Mouse (Mus musculus) midbrain, embryonic 16.5 days (tissue): ENCODE results near the gene Yars. TPM values are rescaled to one million over a fixed set of nuclear protein-coding genes. Genes with fewer than 3 reads are reported as not detected.

ENCODE experiments used
- ATAC-seq: fragments of 200-750 bp; cut with Nextera tagmentation; 2 replicates; pipeline ENCODE4 v1.8.0; 2017; ENCODE audit warnings: moderate TSS enrichment
- H3K27ac ChIP-seq: fragments of 300-500 bp; sonication (generic); 2 replicates; pipeline ENCODE4 v1.5.1; 2014; ENCODE audit warnings: mild to moderate bottlenecking, low read length, mixed read lengths
- H3K27me3 ChIP-seq: fragments of 300-500 bp; sonication (generic); 2 replicates; pipeline ENCODE4 v1.6.1; 2014; ENCODE audit warnings: low read depth, low read length, mixed read lengths; ENCODE audit not compliant: control insufficient read depth, insufficient read depth
- H3K36me3 ChIP-seq: fragments of 300-500 bp; sonication (generic); 2 replicates; pipeline ENCODE4 v1.6.1; 2014; ENCODE audit warnings: mild to moderate bottlenecking, low read length, moderate library complexity, mixed read lengths; ENCODE audit not compliant: control insufficient read depth, insufficient read depth
- H3K4me1 ChIP-seq: fragments of 300-500 bp; sonication (generic); 2 replicates; pipeline ENCODE4 v1.6.1; 2014; ENCODE audit warnings: mild to moderate bottlenecking, low read length, mixed read lengths; ENCODE audit not compliant: control insufficient read depth, insufficient read depth
- H3K4me2 ChIP-seq: fragments of 300-500 bp; sonication (generic); 2 replicates; pipeline ENCODE4 v1.6.1; 2014; ENCODE audit warnings: mild to moderate bottlenecking, low read length, mixed read lengths
- H3K4me3 ChIP-seq: fragments of 300-500 bp; sonication (generic); 2 replicates; pipeline ENCODE4 v1.5.1; 2014; ENCODE audit warnings: low read depth, mild to moderate bottlenecking, low read length, moderate library complexity, mixed read lengths
- H3K9ac ChIP-seq: fragments of 300-500 bp; sonication (generic); 2 replicates; pipeline ENCODE4 v1.6.1; 2014; ENCODE audit warnings: low read depth, low read length, mixed read lengths
- H3K9me3 ChIP-seq: fragments of 300-500 bp; sonication (generic); replicated peaks from 2 replicates; pipeline ENCODE4 v1.6.1; 2014; ENCODE audit warnings: mild to moderate bottlenecking, low read length, mixed read lengths; ENCODE audit not compliant: control insufficient read depth, poor library complexity, severe bottlenecking
- WGBS: fragments of 180-500 bp; shearing (Covaris S2); extraction: QIAGEN DNeasy Blood & Tissue Kit; methylation state at CpG from one replicate; pipeline ENCODE4 v1.1.7; 2014; 5-methylcytosine and 5-hydroxymethylcytosine counted together
- polyA plus RNA-seq: library from polyadenylated mRNA; unstranded; fragments of >200 nt; fragmentation: Nextera tagmentation; extraction: Ambion mirVana; gene quantifications from 2 replicates; pipeline ENCODE4 v1.2.1, GENCODE M21; 2015

The Yars gene
- polyA plus RNA-seq, 1 experiment from 2014 or later: 111 TPM

- Histone ChIP-seq H3K36me3 (no peaks in the 10 kb centered on the region), H3K9me3 (no peaks in the 10 kb centered on the region), H3K27me3 (no peaks in the 10 kb centered on the region), H3K4me3 (no peak overlapping the region), H3K9ac (no peak overlapping the region), H3K4me2 (no peak overlapping the region), H3K27ac (no peak overlapping the region), H3K4me1 (no peaks in the 10 kb centered on the region)
- no peak for ATAC-seq
- 56% methylated on average over 1 of the region's 1 CpGs for WGBS
Observed at GRCm38 (mm10) chr4:129268698-129269097, 79.1 kb downstream of the Yars start.

Other genes starting within 250 kb of the Yars start
- 16.6 and 20.2 TPM in 2 replicates for gene Azin2, start 227.3 kb upstream of the Yars start, polyA plus RNA-seq
- 81.6 and 81.7 TPM in 2 replicates for gene Ak2, start 197.8 kb upstream of the Yars start, polyA plus RNA-seq
- gene Rnf19b, start 131.5 kb upstream of the Yars start, polyA plus RNA-seq: 31.4 and 37.5 TPM in 2 replicates
- gene Tmem54, start 84.2 kb upstream of the Yars start, polyA plus RNA-seq: not detected in 2 replicates
- gene Hpca, start 67.7 kb upstream of the Yars start, polyA plus RNA-seq: 85.5 and 130 TPM in 2 replicates
- gene Fndc5, start 52.8 kb upstream of the Yars start, polyA plus RNA-seq: 5.9 and 6.2 TPM in 2 replicates
- gene S100pbp, start within 50 bp of the Yars start, polyA plus RNA-seq: 27.0 and 28.0 TPM in 2 replicates
- 6.7 and 8.2 TPM in 2 replicates for gene C77080, start 71.6 kb downstream of the Yars start, polyA plus RNA-seq
- 0.63 and 0.85 TPM in 2 replicates for gene Sync, start 97.9 kb downstream of the Yars start, polyA plus RNA-seq
- gene Rbbp4, start 145.6 kb downstream of the Yars start, polyA plus RNA-seq: 267 and 295 TPM in 2 replicates
- 15.1 and 17.7 TPM in 2 replicates for gene Zbtb8os, start 145.9 kb downstream of the Yars start, polyA plus RNA-seq
- 23.2 and 23.4 TPM in 2 replicates for gene Zbtb8a, start 188.4 kb downstream of the Yars start, polyA plus RNA-seq